Mouse (Mus musculus) heart, postnatal 36 days (tissue): ENCODE measurements at regions not wholly inside any gene's neighbourhood (a gene's known extent, or its start where the extent isn't known, plus 50 kb on each side); places are given as distances from the start of the nearest gene placed in this dataset.

Source experiments
- DNase-seq, 2 experiments: peaks; one replicate each; pipeline ENCODE4 v3.0.0; 2021 to 2022
- intact Hi-C: fragments of 180-260 bp; cut with DNase I; formaldehyde crosslinking; loops from one replicate; pipeline ENCODE4 v1.15.1; 2025

DNA sequence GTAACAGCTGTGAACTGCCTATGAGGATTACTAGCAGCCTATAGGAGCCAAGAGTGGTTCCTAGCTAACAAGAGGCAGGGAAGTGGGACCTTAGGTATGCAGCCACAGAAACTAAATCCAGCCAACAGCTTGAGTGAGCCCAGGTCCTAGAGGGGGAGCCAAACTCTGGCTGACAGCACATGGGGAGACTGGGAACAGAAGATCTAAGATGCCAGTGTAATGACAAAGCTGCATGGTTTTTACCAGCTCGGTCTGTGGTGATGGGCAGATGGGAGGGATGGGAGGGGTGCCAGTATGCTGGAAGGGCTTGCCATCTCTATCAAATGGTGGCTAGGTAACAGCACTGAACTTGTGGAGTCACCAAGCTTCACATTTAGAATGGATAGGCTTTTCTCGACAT, 60.6 kb upstream of the Magi1 start:
- DNase-seq: no peak
- intact Hi-C loops: no loop called here

DNA sequence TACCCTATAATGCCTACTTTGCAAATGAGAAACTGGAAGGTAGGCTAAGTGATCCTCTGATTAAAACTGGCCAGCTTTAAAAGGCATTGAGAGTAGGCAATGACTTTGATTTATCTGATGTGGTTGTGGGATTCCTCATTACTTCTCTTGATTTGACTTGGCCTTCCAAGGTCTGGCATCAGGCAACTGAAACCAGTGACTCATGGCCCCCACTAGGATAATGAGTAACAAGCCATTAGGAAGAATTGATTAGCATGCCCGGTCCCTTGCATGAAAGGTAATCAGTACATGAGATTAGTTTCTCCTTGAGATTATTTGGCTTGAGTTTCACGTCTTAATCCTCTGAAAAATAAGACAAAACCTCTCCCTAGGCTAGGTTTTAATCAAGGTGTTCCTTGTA, 56.8 kb upstream of the Magi1 start:
- DNase-seq: no peak
- intact Hi-C loops: no loop called here

DNA sequence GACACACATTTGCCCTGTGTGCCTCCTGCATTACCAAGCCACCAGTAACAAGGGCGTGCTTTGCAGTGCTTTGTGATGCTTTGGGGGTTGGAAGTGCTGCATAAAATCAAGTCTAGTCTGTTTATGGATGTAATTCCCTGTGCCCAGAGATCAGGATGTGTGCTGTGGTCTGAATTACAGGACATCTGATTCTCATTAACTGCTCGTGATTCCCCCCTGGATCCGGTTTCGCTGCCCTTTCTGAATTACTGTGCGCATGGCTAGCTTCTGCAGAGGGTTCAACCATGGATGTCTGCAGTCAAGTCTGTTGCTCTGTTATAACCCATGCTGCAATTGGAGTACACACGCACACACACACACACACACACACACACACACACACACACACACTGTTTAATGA, 52.5 kb upstream of the Magi1 start:
- intact Hi-C loops: no loop called here
- DNase-seq: no peak
